Mouse (Mus musculus): ENCODE data around the gene Slc4a4.
A peak's percentile ranks its signal among the peaks of the same experiment; 100 is the strongest.

Slc4a4 gene

DNA sequence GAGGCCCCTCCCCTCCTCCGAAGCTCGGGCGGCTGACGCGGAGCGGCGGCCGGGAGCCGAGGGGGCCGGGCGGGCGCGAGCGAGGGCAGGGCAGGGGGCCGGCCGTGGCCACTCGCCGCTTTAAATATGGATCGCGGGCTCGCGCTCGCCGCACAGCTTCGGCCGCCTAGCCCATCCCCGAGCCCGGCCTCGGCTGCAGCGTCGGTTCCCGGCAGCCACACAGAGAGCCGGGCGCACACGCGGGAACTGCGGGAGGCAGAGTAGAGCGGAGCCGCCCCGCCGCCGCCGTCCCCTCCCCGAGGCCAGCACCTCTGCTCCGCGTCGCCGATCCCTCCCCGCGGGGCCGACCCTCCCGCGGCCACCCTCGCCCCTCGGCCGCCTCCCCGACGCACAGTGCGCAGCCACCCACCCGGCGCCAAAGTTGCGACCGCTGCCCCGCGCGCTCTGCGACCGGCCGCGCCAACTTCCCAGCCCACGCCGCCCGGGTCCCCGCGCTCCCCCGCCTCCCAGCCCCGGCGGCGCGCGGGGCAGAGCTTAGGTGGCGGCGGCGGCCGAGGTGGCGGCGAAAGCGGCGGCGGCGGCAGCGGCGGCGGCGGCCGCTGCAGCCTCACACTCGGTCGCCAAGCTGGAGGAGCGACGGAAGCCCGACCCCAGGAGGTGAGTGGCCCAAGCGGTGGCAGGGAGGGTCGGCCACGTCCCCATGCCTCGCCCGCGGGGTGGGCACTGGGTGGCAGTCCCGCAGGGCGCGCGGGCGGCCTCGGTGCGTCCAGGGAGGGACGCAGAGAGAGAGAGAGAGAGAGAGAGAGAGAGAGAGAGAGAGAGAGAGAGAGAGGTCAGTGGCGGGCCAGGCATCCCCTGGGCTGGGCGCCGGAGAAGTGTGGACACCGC, at the start of gene Slc4a4:
TSS of gene Slc4a4 (plus strand) at position 151 of the 888 bp plus-strand sequence.
- DNase-seq (ENCODE audit: low read depth, low spot score) = peak; percentile 35

GRCm38 (mm10) chr5:88840080-88840798, 46.4 kb upstream of the Slc4a4 start:
- DNase-seq (ENCODE audit: low read depth, low spot score) = no peak

- DNase-seq (ENCODE audit: low read depth, low spot score) = no peak
Measured at GRCm38 (mm10) chr5:88857311-88857710, 29.3 kb upstream of the Slc4a4 start.

DNA sequence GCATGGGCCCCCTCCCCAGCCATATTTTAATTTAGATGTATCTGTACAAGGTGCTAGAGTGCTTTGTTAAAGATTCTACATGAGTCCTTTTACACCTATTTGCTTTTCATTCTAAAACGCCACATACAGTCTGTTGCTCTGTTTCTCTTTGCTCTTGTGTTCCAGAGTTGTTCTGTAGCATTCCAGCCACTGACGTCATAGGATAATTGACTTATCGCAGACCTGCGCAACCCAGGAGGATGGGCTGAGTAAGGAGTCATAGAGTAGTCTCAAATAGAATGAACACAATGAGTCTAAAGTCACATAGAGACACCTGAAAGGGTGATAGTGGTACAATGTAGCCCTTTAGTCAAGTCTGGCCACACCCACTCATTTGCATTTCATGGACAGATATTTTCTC, 28.8 kb upstream of the Slc4a4 start:
- no peak for DNase-seq (ENCODE audit: low read depth, low spot score)

- DNase-seq (ENCODE audit: low read depth, low spot score) = no peak
Measured at GRCm38 (mm10) chr5:88858226-88858625, 28.4 kb upstream of the Slc4a4 start.

- DNase-seq (ENCODE audit: low read depth, low spot score) = peak; percentile 16
Measured at GRCm38 (mm10) chr5:88862163-88862562, 24.5 kb upstream of the Slc4a4 start.

- DNase-seq (ENCODE audit: low read depth, low spot score) = no peak
Measured at GRCm38 (mm10) chr5:88862794-88863193, 23.8 kb upstream of the Slc4a4 start.

DNA sequence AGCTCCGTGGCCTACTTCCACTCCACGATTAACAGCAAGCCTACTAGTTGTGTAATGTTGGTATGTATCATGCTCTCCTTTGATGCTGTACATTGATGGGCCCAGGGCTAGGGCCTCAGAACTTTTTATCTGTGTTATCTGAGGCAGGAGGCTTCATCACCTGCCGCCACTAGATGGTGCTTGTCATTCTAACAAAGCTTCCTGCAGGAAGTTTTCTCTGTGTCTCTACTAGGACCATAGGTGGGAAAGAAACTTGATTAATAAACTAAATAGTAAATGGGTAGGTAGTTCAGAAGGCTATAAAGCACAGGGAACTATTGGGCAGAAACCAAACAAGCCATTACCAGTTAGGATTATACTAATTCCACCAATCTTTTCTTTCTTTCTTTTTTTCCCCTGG, 2.5 kb upstream of the Slc4a4 start:
- peak; percentile 30 for DNase-seq (ENCODE audit: low read depth, low spot score)

- no peak for DNase-seq (ENCODE audit: low read depth, low spot score)
Measured at GRCm38 (mm10) chr5:88885503-88885902, 1.1 kb upstream of the Slc4a4 start.

DNA sequence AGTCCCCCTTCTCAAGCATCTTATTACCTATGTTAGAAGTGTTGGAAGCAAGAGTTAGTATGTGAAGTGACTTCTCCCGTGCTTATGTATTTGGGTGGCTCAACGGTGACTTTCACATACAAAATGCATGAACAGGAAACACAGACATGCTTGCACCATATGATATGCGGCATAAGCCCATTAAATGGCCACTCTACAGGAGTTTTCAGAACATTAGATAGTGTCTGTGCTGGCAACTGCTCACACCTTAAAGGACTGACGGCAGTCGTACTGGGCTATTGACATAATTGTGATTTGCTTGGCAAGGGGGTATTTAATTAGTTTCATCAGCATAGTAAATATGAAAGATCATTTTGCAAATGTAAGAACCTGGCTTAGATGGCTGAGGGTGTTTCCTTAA, 674 bp upstream of the Slc4a4 start:
- DNase-seq (ENCODE audit: low read depth, low spot score) = no peak

DNA sequence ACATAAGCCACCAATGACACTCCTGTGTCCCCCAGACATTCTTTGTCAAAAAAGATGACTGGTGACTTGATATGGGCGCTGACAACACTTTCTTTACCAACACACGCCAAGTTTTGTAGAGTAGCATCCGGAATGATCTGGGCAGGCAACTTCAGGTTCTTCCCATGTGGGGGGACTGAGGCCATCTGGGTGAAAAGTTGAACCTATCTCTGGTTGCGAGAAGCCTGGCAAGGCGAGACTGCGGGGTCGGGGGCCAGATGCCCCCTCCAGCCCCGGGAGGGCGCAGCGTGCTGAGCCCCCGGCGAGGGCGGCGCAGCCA, 310 bp upstream of the Slc4a4 start:
- peak; percentile 18 for DNase-seq (ENCODE audit: low read depth, low spot score)

GRCm38 (mm10) chr5:88887556-88888412, 1.2 kb downstream of the Slc4a4 start:
- DNase-seq (ENCODE audit: low read depth, low spot score) = no peak

DNA sequence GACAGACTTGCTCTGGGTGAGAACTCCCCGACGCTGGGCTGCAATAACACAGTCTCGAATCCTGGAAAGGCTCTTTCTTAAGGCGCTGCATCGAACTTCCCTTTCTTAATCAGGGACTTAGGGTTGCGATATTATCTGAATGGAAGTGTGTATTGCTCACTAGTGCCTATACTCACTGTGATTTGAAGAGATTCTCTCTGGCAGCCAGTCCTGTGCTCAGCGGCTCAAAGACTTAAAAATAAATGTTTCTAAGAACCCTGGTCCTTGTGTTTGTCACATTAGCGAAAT, 1.7 kb downstream of the Slc4a4 start:
- no peak for DNase-seq (ENCODE audit: low read depth, low spot score)

DNA sequence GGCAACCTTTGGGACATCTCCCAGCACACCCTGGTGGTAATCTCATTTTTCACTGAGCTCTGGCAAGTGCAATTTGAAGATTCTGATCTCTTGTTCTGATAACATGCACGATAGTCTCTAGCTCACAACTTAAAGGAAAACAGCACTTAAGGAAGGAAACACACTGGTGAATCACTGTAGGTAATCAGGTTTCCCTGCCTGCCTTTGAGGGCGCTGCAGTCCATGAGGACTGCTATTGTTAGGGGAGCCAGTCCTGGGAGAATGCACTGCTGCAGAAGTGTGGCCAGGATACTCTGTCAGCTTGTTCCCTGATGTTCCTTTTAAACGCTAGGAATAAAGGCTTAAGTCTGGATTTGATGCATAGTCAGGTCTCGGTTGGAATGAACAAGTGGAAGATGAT, 2.7 kb downstream of the Slc4a4 start:
- DNase-seq (ENCODE audit: low read depth, low spot score) = no peak

DNA sequence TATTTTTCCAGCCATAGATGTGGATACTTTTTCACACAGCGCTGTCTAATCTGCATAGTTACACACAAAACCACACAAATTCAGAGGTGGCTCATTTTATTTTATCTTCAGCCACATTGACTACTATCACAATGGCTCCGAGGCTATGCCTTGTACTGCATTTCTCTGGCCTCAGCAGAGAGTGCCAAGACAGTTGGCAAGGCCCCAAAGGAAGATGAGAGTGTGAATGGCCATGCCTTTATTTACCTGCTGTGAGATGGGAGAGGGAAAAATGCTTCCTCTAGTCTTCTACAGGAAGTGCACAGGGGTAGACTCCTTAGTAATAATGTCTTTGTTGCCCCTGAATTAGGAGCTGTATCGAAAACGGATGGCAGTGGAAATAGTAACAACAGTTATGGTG, 3.5 kb downstream of the Slc4a4 start:
- DNase-seq (ENCODE audit: low read depth, low spot score) = no peak

GRCm38 (mm10) chr5:88896574-88896973, 10.0 kb downstream of the Slc4a4 start:
- no peak for DNase-seq (ENCODE audit: low read depth, low spot score)

- DNase-seq (ENCODE audit: low read depth, low spot score) = no peak
Measured at GRCm38 (mm10) chr5:88903111-88903510, 16.5 kb downstream of the Slc4a4 start.

- DNase-seq (ENCODE audit: low read depth, low spot score) = no peak
Measured at GRCm38 (mm10) chr5:88903526-88903925, 16.9 kb downstream of the Slc4a4 start.

DNA sequence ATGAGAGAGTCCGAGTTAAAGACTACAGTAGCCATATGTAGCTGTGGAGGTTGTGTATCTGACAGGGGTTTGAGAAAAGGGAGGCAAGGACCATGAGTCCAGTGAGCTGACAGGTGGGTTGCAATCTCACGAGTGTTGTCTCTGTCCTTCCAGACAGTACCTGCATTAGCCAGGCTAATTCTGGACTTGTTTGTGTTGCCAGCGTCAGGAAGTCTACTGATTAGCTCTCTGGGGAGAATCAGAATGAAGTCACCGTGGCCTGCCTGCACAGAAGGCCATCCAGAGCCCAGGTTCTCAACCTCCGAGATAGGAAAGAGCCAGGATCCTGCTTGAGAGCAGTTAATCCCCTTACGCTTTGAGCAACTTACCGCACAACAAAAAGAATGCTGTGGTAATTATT, 18.2 kb downstream of the Slc4a4 start:
- no peak for DNase-seq (ENCODE audit: low read depth, low spot score)

GRCm38 (mm10) chr5:88907615-88908014, 21.0 kb downstream of the Slc4a4 start:
- no peak for DNase-seq (ENCODE audit: low read depth, low spot score)

DNA sequence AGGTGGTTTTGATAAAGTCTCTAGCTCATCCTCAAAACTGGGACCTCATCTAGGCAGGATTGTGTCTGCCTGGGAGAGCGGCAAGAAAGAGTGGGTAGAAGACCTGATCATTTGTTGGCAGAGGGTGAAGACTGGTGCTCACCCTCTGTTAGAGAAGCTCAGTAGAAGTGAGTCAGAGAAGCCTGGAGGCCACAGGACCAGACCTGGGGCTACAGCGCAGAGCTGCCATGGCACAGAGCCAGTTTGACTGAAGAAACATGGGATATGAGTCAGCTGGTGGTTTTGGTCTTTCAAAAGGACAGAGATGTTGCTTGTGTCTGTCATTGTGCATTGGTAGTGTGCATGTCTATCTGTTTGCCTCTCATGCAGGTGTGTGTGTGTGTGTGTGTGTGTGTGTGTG, 26.0 kb downstream of the Slc4a4 start:
- DNase-seq (ENCODE audit: low read depth, low spot score) = no peak

DNA sequence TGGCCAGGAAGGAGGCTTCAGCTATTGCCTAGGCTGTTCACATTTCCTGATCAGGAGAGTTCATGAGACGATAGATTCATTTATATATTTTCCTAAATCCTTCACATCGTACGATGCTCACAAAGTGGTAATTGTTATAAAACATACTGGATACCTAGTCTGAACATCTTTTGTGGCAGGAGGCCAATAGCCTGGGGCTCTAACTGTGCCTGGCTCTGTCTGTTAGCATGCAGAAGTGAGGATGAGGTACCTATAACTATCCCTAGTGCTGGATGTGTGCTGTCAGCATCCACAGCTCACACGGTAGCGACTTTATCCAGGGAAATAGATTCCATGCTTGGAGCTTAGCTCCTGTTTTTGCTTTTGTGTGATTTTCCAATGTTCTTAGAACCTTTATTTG, 28.5 kb downstream of the Slc4a4 start:
- DNase-seq (ENCODE audit: low read depth, low spot score) = no peak
